In genomic region chr7:142340269-142340970, GRCm38 (mm10) we compare ENCODE assay signal across 11 mouse cellular contexts. TPM values are rescaled to one million over a fixed set of nuclear protein-coding genes. Genes with fewer than 3 reads are reported as not detected.
A peak's percentile ranks its signal among the peaks of the same experiment; 100 is the strongest.
DNase-seq lines count a peak whose midpoint lies in the region; ATAC-seq lines count a peak whose summit lies in the region.
"Had no signal": no experiment of that assay in that cellular context is flagged by ENCODE, and none has a peak within 500 bp of the region (broad histone marks: within the 10 kb centered on the region; RNA-seq: fewer than 3 reads in every experiment).

No protein-coding gene starts in this region.

- H3K9me3 ChIP-seq in heart, embryonic 10.5 days = no peaks in the 10 kb centered on the region
- H3K9me3 ChIP-seq: hindbrain, embryonic 12.5 days; neural tube, embryonic 12.5 days had no signal

- 54% methylated on average over 10 of the region's 10 CpGs for WGBS in heart, embryonic 10.5 days

- peaks cover 24% of the 10 kb centered on the region for H3K4me1 ChIP-seq in heart, embryonic 10.5 days
- H3K4me1 ChIP-seq: neural tube, embryonic 12.5 days had no signal

- H3K27me3 ChIP-seq in heart, embryonic 10.5 days (ENCODE audit: insufficient read depth, poor library complexity, severe bottlenecking) = no peaks in the 10 kb centered on the region
- H3K27me3 ChIP-seq: hindbrain, embryonic 12.5 days; neural tube, embryonic 12.5 days had no signal

- ATAC-seq in megakaryocyte-erythroid progenitor cell, adult 5-6 weeks (replicated peaks; ENCODE audit: low FRiP score, low TSS enrichment, poor library complexity, severe bottlenecking) = peak; percentile 90
- no peak for ATAC-seq in erythroid progenitor cell, adult 5-6 weeks (replicated peaks; ENCODE audit: low FRiP score, poor library complexity, severe bottlenecking)

- H3K27ac ChIP-seq in heart, embryonic 10.5 days = peak overlapping the region; percentile 65
- H3K27ac ChIP-seq: hindbrain, embryonic 12.5 days; neural tube, embryonic 12.5 days had no signal

- no peaks in the 10 kb centered on the region for H3K36me3 ChIP-seq in heart, embryonic 10.5 days
- H3K36me3 ChIP-seq: hindbrain, embryonic 12.5 days; neural tube, embryonic 12.5 days had no signal

- no peak overlapping the region for H3K4me3 ChIP-seq in heart, embryonic 10.5 days
- H3K4me3 ChIP-seq: hindbrain, embryonic 12.5 days; neural tube, embryonic 12.5 days had no signal

- DNase-seq in heart, embryonic 10.5 days (ENCODE audit: low spot score) = no peak
- no peak for DNase-seq in heart, postnatal 4 days
- DNase-seq in A20 (ENCODE audit: low read depth, low spot score) = peak; percentile 88
- DNase-seq in induced T-regulatory cell, adult 2 months (ENCODE audit: low read depth) = peak; percentile 54
- DNase-seq in urinary bladder, postnatal 10 days (ENCODE audit: low spot score) = no peak
- no peak for DNase-seq in right cerebral cortex, postnatal 4 days
- DNase-seq: cerebellum, adult 2 months had no signal

RNA-seq across cellular contexts. Expression of gene Ifitm10, which starts 33.1 kb away (rescaled TPM):
- 7.7 and 12.5 TPM in 2 replicates for polyA plus RNA-seq in heart, embryonic 10.5 days (2016; fragmentation: Nextera tagmentation; extraction: Ambion mirVana)
- 1 to 10 TPM; 2.0 TPM for total RNA-seq in heart, postnatal 4 days (2021)
- 2.3 TPM in 1 of 2 replicates, not detected in the other for total RNA-seq in megakaryocyte-erythroid progenitor cell, adult 5-6 weeks (2014; fragmentation: Nextera tagmentation)
- total RNA-seq in megakaryocyte-erythroid progenitor cell, adult 5-6 weeks (2017) = not detected in 2 replicates
- total RNA-seq in erythroid progenitor cell, adult 5-6 weeks (2015; ENCODE audit: low replicate concordance) = not detected in 2 replicates
- total RNA-seq in erythroid progenitor cell, adult 5-6 weeks (2017; ENCODE audit: low replicate concordance) = not detected in 2 replicates

RNA-seq across cellular contexts. Expression of gene Krtap5-4, which starts 37.1 kb away (rescaled TPM):
- 0.34 TPM in 1 of 2 replicates, not detected in the other for polyA plus RNA-seq in heart, embryonic 10.5 days (2016; fragmentation: Nextera tagmentation; extraction: Ambion mirVana)
- not detected for total RNA-seq in heart, postnatal 4 days (2021)
- not detected in 2 replicates for total RNA-seq in megakaryocyte-erythroid progenitor cell, adult 5-6 weeks (2014; fragmentation: Nextera tagmentation)
- total RNA-seq in megakaryocyte-erythroid progenitor cell, adult 5-6 weeks (2017) = not detected in 2 replicates
- total RNA-seq in erythroid progenitor cell, adult 5-6 weeks (2015; ENCODE audit: low replicate concordance) = not detected in 2 replicates
- total RNA-seq in erythroid progenitor cell, adult 5-6 weeks (2017; ENCODE audit: low replicate concordance) = not detected in 2 replicates
- polyA plus RNA-seq: cerebellum, adult 2 months; hindbrain, embryonic 12.5 days; neural tube, embryonic 12.5 days had no signal

RNA-seq across cellular contexts. Expression of gene Gm49369, which starts 42.0 kb away (rescaled TPM):
- 0.55 and 0.92 TPM in 2 replicates for polyA plus RNA-seq in heart, embryonic 10.5 days (2016; fragmentation: Nextera tagmentation; extraction: Ambion mirVana)
- 1 to 10 TPM in 1 of 2 experiments, under 1 TPM in 1; 0.43 to 1.7 TPM for total RNA-seq in heart, postnatal 4 days (2021)
- total RNA-seq in megakaryocyte-erythroid progenitor cell, adult 5-6 weeks (2014; fragmentation: Nextera tagmentation) = not detected in 2 replicates
- 32.8 TPM in 1 of 2 replicates, not detected in the other for total RNA-seq in megakaryocyte-erythroid progenitor cell, adult 5-6 weeks (2017)
- not detected in 2 replicates for total RNA-seq in erythroid progenitor cell, adult 5-6 weeks (2015; ENCODE audit: low replicate concordance)
- total RNA-seq in erythroid progenitor cell, adult 5-6 weeks (2017; ENCODE audit: low replicate concordance) = 143 and 216 TPM in 2 replicates
- polyA plus RNA-seq: hindbrain, embryonic 12.5 days had no signal

RNA-seq across cellular contexts. Expression of gene Krtap5-1, which starts 43.5 kb away (rescaled TPM):
- not detected in 2 replicates for polyA plus RNA-seq in heart, embryonic 10.5 days (2016; fragmentation: Nextera tagmentation; extraction: Ambion mirVana)
- not detected for total RNA-seq in heart, postnatal 4 days (2021)
- not detected in 2 replicates for total RNA-seq in megakaryocyte-erythroid progenitor cell, adult 5-6 weeks (2014; fragmentation: Nextera tagmentation)
- not detected in 2 replicates for total RNA-seq in megakaryocyte-erythroid progenitor cell, adult 5-6 weeks (2017)
- total RNA-seq in erythroid progenitor cell, adult 5-6 weeks (2015; ENCODE audit: low replicate concordance) = not detected in 2 replicates
- not detected in 2 replicates for total RNA-seq in erythroid progenitor cell, adult 5-6 weeks (2017; ENCODE audit: low replicate concordance)
- polyA plus RNA-seq: cerebellum, adult 2 months; hindbrain, embryonic 12.5 days; neural tube, embryonic 12.5 days had no signal

RNA-seq across cellular contexts. Expression of gene Ctsd, which starts 47.4 kb away (rescaled TPM):
- 293 and 402 TPM in 2 replicates for polyA plus RNA-seq in heart, embryonic 10.5 days (2016; fragmentation: Nextera tagmentation; extraction: Ambion mirVana)
- 100 to 1,000 TPM; 344 to 370 TPM for total RNA-seq in heart, postnatal 4 days (2021)
- total RNA-seq in megakaryocyte-erythroid progenitor cell, adult 5-6 weeks (2014; fragmentation: Nextera tagmentation) = 129 and 174 TPM in 2 replicates
- total RNA-seq in megakaryocyte-erythroid progenitor cell, adult 5-6 weeks (2017) = 136 and 174 TPM in 2 replicates
- 207 and 227 TPM in 2 replicates for total RNA-seq in erythroid progenitor cell, adult 5-6 weeks (2015; ENCODE audit: low replicate concordance)
- total RNA-seq in erythroid progenitor cell, adult 5-6 weeks (2017; ENCODE audit: low replicate concordance) = 161 and 184 TPM in 2 replicates

Comparison
In these comparisons a context has a peak if more than half of its experiments do, and no peak if none do; other contexts are left out.
1. DNase-seq: peak in A20 (single experiment) and induced T-regulatory cell, adult 2 months (single experiment); none in heart, embryonic 10.5 days (single experiment), heart, postnatal 4 days (single experiment), urinary bladder, postnatal 10 days (single experiment) and right cerebral cortex, postnatal 4 days (single experiment).